16 mouse cellular contexts compared by ENCODE assay signal in the genomic region with DNA sequence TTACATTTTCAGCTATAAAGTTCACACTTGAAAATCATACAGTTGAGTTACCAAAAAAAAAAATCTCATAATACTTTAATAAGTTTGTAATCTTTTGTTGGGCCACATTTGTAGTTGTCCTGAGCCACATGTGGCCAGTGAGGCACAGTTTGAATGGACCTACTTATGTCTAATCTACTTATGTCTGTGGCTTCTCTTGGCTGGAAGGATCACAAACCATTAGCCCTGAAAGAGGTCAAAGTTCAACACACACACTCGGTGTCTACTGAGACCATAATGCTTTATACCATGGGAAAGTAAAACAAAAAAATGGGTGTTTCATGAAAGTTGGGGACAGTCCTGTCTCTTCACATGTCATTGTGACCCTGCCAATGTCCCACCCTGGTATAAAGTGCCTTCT.
"Had no signal": no experiment of that assay in that cellular context is flagged by ENCODE, and none has a peak within 500 bp of the region (broad histone marks: within the 10 kb centered on the region; RNA-seq: fewer than 3 reads in every experiment).

No protein-coding gene starts in this region.

- H3K4me3 ChIP-seq: layer of hippocampus, adult 2 months; limb, embryonic 12.5 days; megakaryocyte, embryonic 14.5 days; midbrain, embryonic 12.5 days; neural tube, embryonic 13.5 days had no signal

- H3K27me3 ChIP-seq: limb, embryonic 12.5 days; megakaryocyte, embryonic 14.5 days; neural tube, embryonic 13.5 days had no signal

- H3K27ac ChIP-seq: layer of hippocampus, adult 2 months; limb, embryonic 12.5 days; liver, embryonic 14.5 days; midbrain, embryonic 12.5 days; neural tube, embryonic 13.5 days had no signal

- H3K36me3 ChIP-seq: limb, embryonic 12.5 days; midbrain, embryonic 12.5 days; neural tube, embryonic 13.5 days had no signal

- H3K4me2 ChIP-seq: limb, embryonic 12.5 days; lung, embryonic 14.5 days; midbrain, embryonic 12.5 days; neural tube, embryonic 13.5 days had no signal

- DNase-seq: kidney, postnatal 10 days; kidney, postnatal 4 days; liver; lung, postnatal 10 days; lung, postnatal 4 days; right cerebral cortex, adult 18-20 months; right cerebral cortex, postnatal 25 days; thymus, postnatal 4 days had no signal

- H3K9ac ChIP-seq: limb, embryonic 12.5 days; liver, embryonic 14.5 days; lung, embryonic 14.5 days; midbrain, embryonic 12.5 days; neural tube, embryonic 13.5 days had no signal

- ATAC-seq: midbrain, embryonic 16.5 days had no signal
